Mouse (Mus musculus) neutrophil, adult 5-6 weeks (primary cell): ENCODE data around the gene Tut7. TPM values are rescaled to one million over a fixed set of nuclear protein-coding genes. Genes with fewer than 3 reads are reported as not detected.
"Not testable (repeated sequence)": the region's sequence is repeated elsewhere in the genome, so short reads cannot be mapped to it uniquely, and the experiment has no call there.

ENCODE experiments used
- ATAC-seq: fragments of 151-379, 151-347 bp; 2 replicates; pipeline ENCODE4 v1.8.0; 2017; ENCODE audit warnings: mild to moderate bottlenecking, moderate TSS enrichment; ENCODE audit not compliant: insufficient number of reproducible peaks, poor library complexity, low FRiP score, severe bottlenecking; ENCODE audit errors: extremely low read depth
- total RNA-seq: library from RNA; stranded (forward); fragments of 200-1000 nt; gene quantifications from 2 replicates; pipeline ENCODE4 v1.2.3, GENCODE M21; 2017

Tut7 gene
- total RNA-seq, 1 experiment from 2014 or later, result 433 TPM

- ATAC-seq, result peak; percentile 77
Observed at GRCm38 (mm10) chr13:59728378-59729093, 94.4 kb downstream of the Tut7 start.

DNA sequence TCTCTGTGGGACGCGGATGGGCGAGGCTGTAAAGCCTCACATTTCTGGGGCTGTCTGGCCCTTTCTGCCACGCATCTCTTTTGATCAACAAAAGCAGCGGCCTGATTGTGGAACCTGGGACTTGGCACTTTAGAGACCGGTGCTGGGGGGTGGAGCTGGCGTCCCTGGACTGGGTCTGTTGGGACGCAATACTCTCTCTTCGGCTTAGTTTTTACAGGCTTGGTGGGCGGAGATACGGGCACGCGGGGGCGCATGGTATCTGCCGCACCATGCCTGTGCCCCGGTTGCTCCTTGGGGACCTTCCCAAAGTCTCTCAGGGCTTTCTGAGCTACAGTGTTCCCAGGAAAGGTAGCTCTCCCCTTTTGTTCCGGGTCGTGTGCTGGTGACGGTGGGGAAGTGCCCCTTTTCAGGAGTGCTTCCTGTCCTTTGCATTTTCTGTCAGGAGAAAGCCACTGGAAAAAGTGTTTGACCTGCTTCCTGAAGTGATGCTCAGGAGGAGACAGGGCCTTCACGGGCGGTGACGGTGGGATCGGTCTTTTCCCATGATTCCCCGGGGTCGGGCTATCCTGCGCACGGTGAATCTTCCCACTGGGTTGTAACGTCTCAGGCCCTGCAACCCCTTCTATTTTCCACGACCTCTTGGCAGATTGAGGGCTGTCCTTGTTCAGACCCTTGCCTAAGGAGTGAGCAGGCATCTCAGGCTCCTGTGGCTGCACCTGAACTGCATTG is 96.6 kb downstream of the Tut7 start:
- ATAC-seq, result no peak

- ATAC-seq, result not testable (repeated sequence)
Observed at GRCm38 (mm10) chr13:59722089-59722488, 100.9 kb downstream of the Tut7 start.

Other genes starting within 250 kb of the Tut7 start
- 62.6 and 71.3 TPM in 2 replicates for gene Agtpbp1, start 237.9 kb downstream of the Tut7 start, total RNA-seq
- gene Naa35, start 237.9 kb downstream of the Tut7 start, total RNA-seq, result 53.8 and 69.7 TPM in 2 replicates
- 20.0 and 22.6 TPM in 2 replicates for gene Golm1, start 147.3 kb downstream of the Tut7 start, total RNA-seq
- 0.23 TPM in 1 of 2 replicates, not detected in the other for gene 4921517D22Rik, start 129.0 kb downstream of the Tut7 start, total RNA-seq
- not detected in 2 replicates for gene Spata31d1a, start 112.8 kb downstream of the Tut7 start, total RNA-seq
- gene Spata31d1b, start 110.9 kb downstream of the Tut7 start, total RNA-seq, result not detected in 2 replicates
- not detected in 2 replicates for gene Spata31d1d, start 91.4 kb downstream of the Tut7 start, total RNA-seq
- 0.35 and 0.49 TPM in 2 replicates for gene 1700014D04Rik, start 76.4 kb downstream of the Tut7 start, total RNA-seq
- 87.5 and 92.7 TPM in 2 replicates for gene Isca1, start 53.3 kb downstream of the Tut7 start, total RNA-seq
- 71.6 and 96.7 TPM in 2 replicates for gene Gm49354, start 40.9 kb downstream of the Tut7 start, total RNA-seq